Mouse (Mus musculus): ENCODE data around the gene Fndc10.
"Not testable (repeated sequence)": the region's sequence is repeated elsewhere in the genome, so short reads cannot be mapped to it uniquely, and the experiment has no call there.

The Fndc10 gene

DNA sequence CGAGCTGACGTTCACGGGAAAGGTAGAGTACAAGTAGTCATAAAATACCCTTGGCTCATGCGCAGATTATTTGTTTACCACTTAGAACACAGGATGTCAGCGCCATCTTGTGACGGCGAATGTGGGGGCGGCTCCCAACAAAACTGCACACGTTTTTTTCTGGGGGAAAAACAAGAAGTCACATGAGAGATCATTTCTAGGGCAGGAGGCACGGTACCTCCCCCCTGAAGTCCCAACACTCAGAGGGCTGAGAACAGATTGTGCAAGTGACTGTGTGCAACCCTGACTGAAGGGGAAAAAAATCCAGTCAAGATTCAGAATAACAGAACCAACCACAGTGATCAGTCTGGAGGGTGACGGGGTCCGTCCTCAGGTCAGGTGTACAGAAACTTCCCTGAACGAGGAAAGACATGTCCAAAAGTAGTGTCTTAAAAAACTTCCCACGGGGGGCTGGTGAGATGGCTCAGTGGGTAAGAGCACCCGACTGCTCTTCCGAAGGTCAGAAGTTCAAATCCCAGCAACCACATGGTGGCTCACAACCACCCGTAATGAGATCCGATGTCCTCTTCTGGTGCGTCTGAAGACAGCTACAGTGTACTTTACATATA, 10.4 kb upstream of the Fndc10 start:
- in situ Hi-C loops (cut with MboI; ENCODE audit: low sequenced_read_pairs) = not testable (repeated sequence)

DNA sequence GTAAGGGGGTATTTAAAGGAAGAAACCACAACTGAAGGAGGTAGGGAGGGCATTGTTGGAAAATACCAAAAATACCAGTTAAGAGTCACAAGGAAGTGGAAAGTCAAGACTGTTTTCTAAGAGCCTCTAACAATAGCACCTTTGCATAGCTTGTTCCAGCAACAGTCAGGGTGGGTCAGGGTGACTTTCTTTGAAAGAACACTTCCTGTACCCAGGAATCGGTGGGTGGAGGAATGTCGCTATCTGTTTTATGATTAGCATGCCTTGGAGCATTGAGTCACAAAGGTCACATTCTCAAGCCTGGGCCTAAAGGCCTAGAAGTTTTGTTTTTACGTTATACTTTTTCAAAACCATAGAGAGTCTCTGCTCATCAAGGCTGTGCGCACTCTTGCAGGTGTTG, 6.4 kb upstream of the Fndc10 start:
- in situ Hi-C loops (cut with MboI; ENCODE audit: low sequenced_read_pairs) = not testable (repeated sequence)

GRCm38 (mm10) chr4:155690571-155691375, 3.4 kb upstream of the Fndc10 start:
- in situ Hi-C loops (cut with MboI; ENCODE audit: low sequenced_read_pairs) = no loop called here

DNA sequence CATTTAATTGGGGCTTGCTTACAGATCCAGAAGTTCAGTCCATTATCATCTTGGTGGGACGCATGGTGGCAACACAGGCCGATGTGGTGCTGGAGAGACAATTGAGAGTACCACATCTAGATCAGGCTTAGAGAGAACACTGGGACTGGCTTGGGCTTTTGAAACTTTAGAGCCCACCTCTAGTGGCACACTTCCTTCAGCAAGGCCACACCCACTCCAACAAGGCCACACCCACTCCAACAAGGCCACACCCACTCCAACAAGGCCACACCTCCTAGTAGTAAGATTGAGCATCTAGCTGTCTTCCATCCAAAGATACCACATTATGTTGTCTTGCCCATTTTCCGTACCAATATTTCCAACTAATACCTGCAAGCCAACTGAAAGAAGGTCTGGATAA, 1.7 kb upstream of the Fndc10 start:
- in situ Hi-C loops (cut with MboI; ENCODE audit: low sequenced_read_pairs) = no loop called here

- in situ Hi-C loops (cut with MboI; ENCODE audit: low sequenced_read_pairs) = no loop called here
Observed at GRCm38 (mm10) chr4:155694482-155695401, 600 bp downstream of the Fndc10 start.

- in situ Hi-C loops (cut with MboI; ENCODE audit: low sequenced_read_pairs) = no loop called here
Observed at GRCm38 (mm10) chr4:155695531-155696062, 1.5 kb downstream of the Fndc10 start.

DNA sequence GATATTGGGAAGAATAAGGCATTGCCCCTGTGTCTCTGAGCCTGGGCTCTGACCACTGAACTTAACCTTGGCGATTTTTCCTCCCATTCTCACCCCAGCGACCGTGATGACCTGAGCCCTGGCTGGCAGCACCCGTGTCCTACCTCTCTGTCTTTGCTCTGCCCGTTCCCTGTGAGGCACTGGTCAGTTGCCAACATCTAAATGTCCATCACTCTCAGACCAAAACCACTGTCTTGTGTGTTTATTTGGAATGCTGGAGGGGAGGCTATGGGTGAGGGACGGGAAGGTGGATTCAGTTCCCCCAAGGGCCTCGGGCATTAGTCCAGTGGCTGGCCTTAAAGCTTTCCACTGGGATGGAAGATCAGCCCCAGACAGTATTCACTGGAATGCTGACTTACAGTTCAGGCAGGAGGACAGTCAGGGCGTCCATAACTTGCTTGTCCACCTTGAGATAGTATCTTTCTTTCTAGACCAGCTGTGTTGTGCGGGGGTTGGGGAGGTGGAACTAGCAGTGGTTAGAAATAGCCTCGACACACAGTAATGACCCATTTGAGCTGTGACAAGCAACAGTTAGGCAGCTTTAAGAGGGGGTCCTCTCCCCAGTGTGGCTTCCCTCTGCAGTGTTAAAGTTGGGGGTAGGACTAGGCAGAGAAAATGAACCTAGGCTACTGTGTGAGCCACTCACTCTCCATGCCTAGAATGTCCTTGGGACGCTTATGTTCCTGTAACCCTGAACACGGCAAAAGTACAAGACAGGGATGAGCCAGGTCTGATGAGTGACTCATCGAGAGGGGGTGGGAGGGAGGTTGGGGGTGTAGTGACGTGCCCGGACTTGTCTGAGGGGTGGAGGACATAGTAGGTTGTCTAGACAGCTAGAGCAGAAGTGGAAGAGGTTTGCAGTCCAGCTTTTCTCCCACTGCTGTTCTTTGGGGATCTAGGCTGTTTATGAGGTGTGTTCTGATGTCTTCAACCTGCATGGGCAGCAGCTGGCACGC, 2.4 kb downstream of the Fndc10 start:
- in situ Hi-C loops (cut with MboI; ENCODE audit: low sequenced_read_pairs) = no loop called here

GRCm38 (mm10) chr4:155700425-155700824, 6.3 kb downstream of the Fndc10 start:
- in situ Hi-C loops (cut with MboI; ENCODE audit: low sequenced_read_pairs) = no loop called here

- in situ Hi-C loops (cut with MboI; ENCODE audit: low sequenced_read_pairs) = no loop called here
Observed at GRCm38 (mm10) chr4:155703425-155703929, 9.3 kb downstream of the Fndc10 start.

DNA sequence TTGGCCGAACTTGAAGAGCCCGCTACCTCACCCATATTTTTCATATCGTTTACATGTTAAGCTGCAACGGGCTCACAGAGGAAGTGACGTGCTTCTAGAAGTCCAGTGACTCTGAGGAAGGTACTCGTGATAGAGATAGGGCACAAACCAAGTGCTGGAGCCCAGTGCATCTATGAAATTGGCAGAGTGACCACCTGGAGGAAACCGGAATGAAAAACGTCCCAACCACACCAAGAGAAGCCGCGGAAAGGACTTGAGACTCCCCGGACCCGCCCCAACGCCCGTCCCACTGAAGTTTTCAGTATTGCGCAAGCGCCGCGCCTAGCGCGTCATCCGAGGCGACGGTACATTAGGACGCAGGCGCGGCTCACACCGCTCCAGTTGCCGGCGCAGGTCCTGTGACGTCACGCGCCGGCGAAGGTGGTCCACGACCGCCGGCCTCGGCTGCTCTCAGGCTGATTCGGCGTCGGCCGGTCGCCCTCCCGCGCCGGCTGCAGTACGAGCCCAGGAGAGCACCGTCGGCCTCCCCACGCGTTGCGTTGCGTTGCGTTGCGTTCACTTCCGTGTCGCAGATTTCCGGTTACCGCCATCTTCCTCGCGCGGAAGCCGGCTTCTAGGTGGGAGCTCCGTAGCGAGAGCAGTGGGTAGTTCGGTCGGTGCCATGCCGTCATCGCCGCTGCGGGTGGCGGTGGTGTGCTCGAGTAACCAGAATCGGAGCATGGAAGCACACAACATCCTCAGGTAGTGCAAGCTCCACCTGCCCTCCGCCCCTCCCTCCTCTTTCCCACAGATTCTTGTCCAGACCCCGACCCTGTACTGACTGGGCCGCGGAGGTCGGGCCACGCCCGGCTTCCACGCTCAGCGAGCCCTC, 10.8 kb downstream of the Fndc10 start, which contains the start of gene Ssu72:
Ssu72 (plus strand) TSS at position 80 of the 871 bp plus-strand sequence.
- in situ Hi-C loops (cut with MboI; ENCODE audit: low sequenced_read_pairs) = no loop called here

DNA sequence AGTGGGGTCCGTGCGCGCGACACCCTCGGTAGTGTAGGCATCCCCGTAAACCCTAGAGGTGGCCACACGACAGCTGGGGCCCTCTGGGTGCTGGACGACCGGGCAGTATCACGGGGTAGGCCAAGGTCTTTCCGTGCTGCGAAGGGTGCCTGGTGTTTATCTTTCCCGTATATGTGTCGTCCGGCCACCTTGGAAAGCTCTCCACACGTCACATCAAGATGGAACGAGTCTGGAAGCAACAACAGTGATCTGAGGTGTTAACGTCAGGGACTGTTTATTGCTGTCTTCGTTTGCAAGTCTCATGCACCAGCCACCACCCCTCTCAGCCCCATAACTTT, 11.4 kb downstream of the Fndc10 start:
- in situ Hi-C loops (cut with MboI; ENCODE audit: low sequenced_read_pairs) = no loop called here

DNA sequence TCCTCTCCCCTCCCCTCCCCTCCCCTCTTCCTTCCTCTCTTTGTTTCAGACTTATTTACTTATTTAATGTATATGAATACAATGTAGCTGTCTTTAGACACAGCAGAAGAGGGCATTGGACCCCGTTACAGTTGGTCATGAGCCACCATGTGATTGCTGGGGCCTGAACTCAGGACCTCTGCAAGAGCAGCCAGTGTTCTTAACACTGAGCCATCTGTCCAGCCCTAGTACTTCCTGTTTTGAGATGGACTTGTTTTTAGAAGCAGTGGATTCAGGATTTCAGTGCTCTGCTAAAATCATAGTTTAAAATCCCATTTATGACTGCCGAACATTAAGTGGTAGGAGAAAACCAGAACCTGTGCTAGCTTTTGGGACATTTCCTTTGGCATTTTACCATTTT, 14.4 kb downstream of the Fndc10 start:
- in situ Hi-C loops (cut with MboI; ENCODE audit: low sequenced_read_pairs) = no loop called here

- in situ Hi-C loops (cut with MboI; ENCODE audit: low sequenced_read_pairs) = no loop called here
Observed at GRCm38 (mm10) chr4:155708988-155709387, 14.8 kb downstream of the Fndc10 start.

GRCm38 (mm10) chr4:155710521-155711252, 16.5 kb downstream of the Fndc10 start:
- in situ Hi-C loops (cut with MboI; ENCODE audit: low sequenced_read_pairs) = no loop called here

GRCm38 (mm10) chr4:155721668-155722083, 27.5 kb downstream of the Fndc10 start:
- in situ Hi-C loops (cut with MboI; ENCODE audit: low sequenced_read_pairs) = no loop called here

DNA sequence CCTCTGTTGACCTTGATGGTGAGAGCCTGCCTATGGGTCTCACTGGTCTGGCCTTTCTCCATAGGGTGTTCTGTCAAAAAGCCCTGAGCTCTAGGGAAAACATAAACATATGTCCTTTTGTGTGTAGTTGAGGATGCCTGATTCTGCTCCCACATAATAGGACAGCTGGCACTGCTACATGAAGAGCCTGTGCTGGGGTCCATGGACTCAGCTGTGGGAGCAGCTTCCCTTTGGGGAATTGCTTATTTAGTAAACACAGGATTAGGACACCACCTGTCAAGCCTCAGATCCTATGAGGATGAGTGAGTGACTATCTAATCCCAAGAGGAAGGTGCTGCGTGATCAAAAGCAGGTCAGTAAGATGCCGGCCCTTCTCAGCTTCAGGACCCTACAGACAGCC, 33.9 kb downstream of the Fndc10 start:
- in situ Hi-C loops (cut with MboI; ENCODE audit: low sequenced_read_pairs) = no loop called here

DNA sequence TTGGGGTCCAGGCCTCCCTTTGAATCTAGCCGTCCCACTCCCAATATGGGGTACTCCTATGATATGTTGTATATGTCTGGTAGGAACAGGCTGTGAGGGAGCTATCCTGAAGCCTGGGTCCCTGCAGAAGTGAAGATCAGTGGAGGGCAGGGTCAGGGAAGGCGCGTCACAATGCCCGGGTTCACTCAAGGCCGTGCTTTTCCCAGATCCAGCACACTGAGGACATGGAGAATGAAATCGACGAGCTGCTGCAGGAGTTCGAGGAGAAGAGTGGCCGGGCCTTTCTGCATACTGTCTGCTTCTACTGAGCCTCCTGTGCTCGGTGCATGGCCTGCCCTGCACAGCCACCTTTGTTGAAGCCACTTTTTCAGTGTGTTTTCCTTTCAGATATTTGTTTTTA, 39.1 kb downstream of the Fndc10 start:
- in situ Hi-C loops (cut with MboI; ENCODE audit: low sequenced_read_pairs) = no loop called here

GRCm38 (mm10) chr4:155734350-155734941, 40.3 kb downstream of the Fndc10 start, which contains the start of gene Tmem240:
Tmem240 (plus strand) TSS chr4:155734800.
- in situ Hi-C loops (cut with MboI; ENCODE audit: low sequenced_read_pairs) = no loop called here
